Mouse (Mus musculus): ENCODE results near the gene Sac3d1. TPM values are rescaled to one million over a fixed set of nuclear protein-coding genes. Genes with fewer than 3 reads are reported as not detected.

The Sac3d1 gene
- polyA plus RNA-seq, 1 experiment = 47.3 TPM

- no peak for DNase-seq (ENCODE audit: low read depth)
- TF ChIP-seq CTCF (IDR thresholded peaks at IDR 0.05; ENCODE audit: borderline replicate concordance, extremely low read depth, insufficient read depth, insufficient read length) = no peak
- no peak for TF ChIP-seq POLR2A (IDR thresholded peaks at IDR 0.05; ENCODE audit: borderline replicate concordance, extremely low read depth, insufficient read depth, insufficient read length, poor library complexity, severe bottlenecking)
Measured at GRCm38 (mm10) chr19:6117346-6117985, 984 bp downstream of the Sac3d1 start.

GRCm38 (mm10) chr19:6116113-6116850 lies 2.2 kb downstream of the Sac3d1 start:
- no peak for TF ChIP-seq CTCF (IDR thresholded peaks at IDR 0.05; ENCODE audit: borderline replicate concordance, extremely low read depth, insufficient read depth, insufficient read length)
- TF ChIP-seq POLR2A (IDR thresholded peaks at IDR 0.05; ENCODE audit: borderline replicate concordance, extremely low read depth, insufficient read depth, insufficient read length, poor library complexity, severe bottlenecking) = no peak
- DNase-seq (ENCODE audit: low read depth) = no peak

GRCm38 (mm10) chr19:6113116-6113515 lies 5.3 kb downstream of the Sac3d1 start:
- DNase-seq (ENCODE audit: low read depth) = no peak
- TF ChIP-seq CTCF (IDR thresholded peaks at IDR 0.05; ENCODE audit: borderline replicate concordance, extremely low read depth, insufficient read depth, insufficient read length) (no peak), POLR2A (IDR thresholded peaks at IDR 0.05; ENCODE audit: borderline replicate concordance, extremely low read depth, insufficient read depth, insufficient read length, poor library complexity, severe bottlenecking) (no peak)

GRCm38 (mm10) chr19:6105586-6105985 lies 12.9 kb downstream of the Sac3d1 start, which contains the start of gene Naaladl1:
TSS of gene Naaladl1 (plus strand) at chr19:6105782.
- TF ChIP-seq POLR2A (IDR thresholded peaks at IDR 0.05; ENCODE audit: borderline replicate concordance, extremely low read depth, insufficient read depth, insufficient read length, poor library complexity, severe bottlenecking) (no peak), CTCF (IDR thresholded peaks at IDR 0.05; ENCODE audit: borderline replicate concordance, extremely low read depth, insufficient read depth, insufficient read length) (no peak)

GRCm38 (mm10) chr19:6104476-6104875 lies 14.0 kb downstream of the Sac3d1 start:
- no peak for DNase-seq (ENCODE audit: low read depth)
- TF ChIP-seq POLR2A (IDR thresholded peaks at IDR 0.05; ENCODE audit: borderline replicate concordance, extremely low read depth, insufficient read depth, insufficient read length, poor library complexity, severe bottlenecking) = no peak
- no peak for TF ChIP-seq CTCF (IDR thresholded peaks at IDR 0.05; ENCODE audit: borderline replicate concordance, extremely low read depth, insufficient read depth, insufficient read length)

More at GRCm38 (mm10) chr19:6105586-6105985, 12.9 kb downstream of the Sac3d1 start, which contains the start of gene Naaladl1:
- no peak for DNase-seq (ENCODE audit: low read depth)

GRCm38 (mm10) chr19:6102169-6102853 lies 16.1 kb downstream of the Sac3d1 start:
- TF ChIP-seq CTCF (IDR thresholded peaks at IDR 0.05; ENCODE audit: borderline replicate concordance, extremely low read depth, insufficient read depth, insufficient read length) = no peak
- TF ChIP-seq POLR2A (IDR thresholded peaks at IDR 0.05; ENCODE audit: borderline replicate concordance, extremely low read depth, insufficient read depth, insufficient read length, poor library complexity, severe bottlenecking) = no peak
- no peak for DNase-seq (ENCODE audit: low read depth)

GRCm38 (mm10) chr19:6101186-6101585 lies 17.3 kb downstream of the Sac3d1 start:
- no peak for TF ChIP-seq POLR2A (IDR thresholded peaks at IDR 0.05; ENCODE audit: borderline replicate concordance, extremely low read depth, insufficient read depth, insufficient read length, poor library complexity, severe bottlenecking)
- no peak for TF ChIP-seq CTCF (IDR thresholded peaks at IDR 0.05; ENCODE audit: borderline replicate concordance, extremely low read depth, insufficient read depth, insufficient read length)
- no peak for DNase-seq (ENCODE audit: low read depth)

GRCm38 (mm10) chr19:6097847-6098246 lies 20.6 kb downstream of the Sac3d1 start:
- TF ChIP-seq POLR2A (IDR thresholded peaks at IDR 0.05; ENCODE audit: borderline replicate concordance, extremely low read depth, insufficient read depth, insufficient read length, poor library complexity, severe bottlenecking) (no peak), CTCF (IDR thresholded peaks at IDR 0.05; ENCODE audit: borderline replicate concordance, extremely low read depth, insufficient read depth, insufficient read length) (no peak)
- DNase-seq (ENCODE audit: low read depth) = no peak

GRCm38 (mm10) chr19:6094119-6094518 lies 24.3 kb downstream of the Sac3d1 start, which contains the start of gene AC131692.1:
TSS of gene AC131692.1 (plus strand) at chr19:6094419.
- DNase-seq (ENCODE audit: low read depth) = no peak
- no peak for TF ChIP-seq CTCF (IDR thresholded peaks at IDR 0.05; ENCODE audit: borderline replicate concordance, extremely low read depth, insufficient read depth, insufficient read length)
- TF ChIP-seq POLR2A (IDR thresholded peaks at IDR 0.05; ENCODE audit: borderline replicate concordance, extremely low read depth, insufficient read depth, insufficient read length, poor library complexity, severe bottlenecking) = no peak

GRCm38 (mm10) chr19:6088841-6089240 lies 29.6 kb downstream of the Sac3d1 start:
- TF ChIP-seq POLR2A (IDR thresholded peaks at IDR 0.05; ENCODE audit: borderline replicate concordance, extremely low read depth, insufficient read depth, insufficient read length, poor library complexity, severe bottlenecking) (no peak), CTCF (IDR thresholded peaks at IDR 0.05; ENCODE audit: borderline replicate concordance, extremely low read depth, insufficient read depth, insufficient read length) (no peak)
- no peak for DNase-seq (ENCODE audit: low read depth)

- TF ChIP-seq CTCF (IDR thresholded peaks at IDR 0.05; ENCODE audit: borderline replicate concordance, extremely low read depth, insufficient read depth, insufficient read length) (no peak), POLR2A (IDR thresholded peaks at IDR 0.05; ENCODE audit: borderline replicate concordance, extremely low read depth, insufficient read depth, insufficient read length, poor library complexity, severe bottlenecking) (no peak)
- DNase-seq (ENCODE audit: low read depth) = peak; percentile 82
Measured at GRCm38 (mm10) chr19:6085417-6085879, 33.0 kb downstream of the Sac3d1 start.

Data from brain, embryonic 14.5 days (tissue).